Mouse (Mus musculus) spleen, adult 2 months (tissue): ENCODE measurements around the gene Arrb2.
"Not testable (repeated sequence)": the region's sequence is repeated elsewhere in the genome, so short reads cannot be mapped to it uniquely, and the experiment has no call there.

ENCODE experiments used
- CTCF ChIP-seq: fragments of 200-500 bp; IDR thresholded peaks from 2 replicates; pipeline ENCODE4 v1.5.1; 2011; ENCODE audit warnings: mild to moderate bottlenecking, inconsistent platforms; ENCODE audit not compliant: insufficient read depth, insufficient read length, insufficient replicate concordance; ENCODE audit errors: extremely low read depth
- POLR2A ChIP-seq: fragments of 200-500 bp; IDR thresholded peaks from 2 replicates; pipeline ENCODE4 v1.6.1; 2011; ENCODE audit warnings: low read depth, low read length, inconsistent platforms

- not testable (repeated sequence) for TF ChIP-seq POLR2A, CTCF
Measured at GRCm38 (mm10) chr11:70473291-70473690, 40.9 kb downstream of the Arrb2 start.
